Mouse (Mus musculus): ENCODE results near the gene Atg7. TPM values are rescaled to one million over a fixed set of nuclear protein-coding genes. Genes with fewer than 3 reads are reported as not detected.

The Atg7 gene
- polyA plus RNA-seq, 1 experiment = 43.3 TPM

- Histone ChIP-seq H3K4me1 (ENCODE audit: control insufficient read depth, insufficient read depth, low read length) (no peaks in the 10 kb centered on the region), H3K27ac (ENCODE audit: control insufficient read depth, insufficient read depth, low read depth, low read length, poor library complexity) (no peak overlapping the region)
- 74% methylated on average over 3 of the region's 3 CpGs for WGBS
Measured at GRCm38 (mm10) chr6:114713538-114713937, 70.6 kb downstream of the Atg7 start.

GRCm38 (mm10) chr6:114714654-114715053 is 71.8 kb downstream of the Atg7 start:
- TF ChIP-seq CTCF (IDR thresholded peaks at IDR 0.05; ENCODE audit: control insufficient read depth, insufficient read depth, low read length) (no peak), POLR2A (IDR thresholded peaks at IDR 0.05; ENCODE audit: borderline replicate concordance, control insufficient read depth, low read depth, low read length) (no peak)
- Histone ChIP-seq H3K4me3 (replicated peaks; ENCODE audit: control insufficient read depth, low read depth, low read length) (no peak overlapping the region), H3K4me1 (ENCODE audit: control insufficient read depth, insufficient read depth, low read length) (no peaks in the 10 kb centered on the region), H3K27ac (ENCODE audit: control insufficient read depth, insufficient read depth, low read depth, low read length, poor library complexity) (no peak overlapping the region)
- WGBS = 68% methylated on average over 5 of the region's 5 CpGs

More at GRCm38 (mm10) chr6:114713538-114713937, 70.6 kb downstream of the Atg7 start:
- no peak for TF ChIP-seq POLR2A (IDR thresholded peaks at IDR 0.05; ENCODE audit: borderline replicate concordance, control insufficient read depth, low read depth, low read length)
- no peak for TF ChIP-seq CTCF (IDR thresholded peaks at IDR 0.05; ENCODE audit: control insufficient read depth, insufficient read depth, low read length)
- H3K4me3 ChIP-seq (replicated peaks; ENCODE audit: control insufficient read depth, low read depth, low read length) = no peak overlapping the region

- Histone ChIP-seq H3K4me1 (ENCODE audit: control insufficient read depth, insufficient read depth, low read length) (no peaks in the 10 kb centered on the region), H3K27ac (ENCODE audit: control insufficient read depth, insufficient read depth, low read depth, low read length, poor library complexity) (no peak overlapping the region), H3K4me3 (replicated peaks; ENCODE audit: control insufficient read depth, low read depth, low read length) (no peak overlapping the region)
- 76% methylated on average over 7 of the region's 7 CpGs for WGBS
- TF ChIP-seq POLR2A (IDR thresholded peaks at IDR 0.05; ENCODE audit: borderline replicate concordance, control insufficient read depth, low read depth, low read length) = no peak
- no peak for TF ChIP-seq CTCF (IDR thresholded peaks at IDR 0.05; ENCODE audit: control insufficient read depth, insufficient read depth, low read length)
Measured at GRCm38 (mm10) chr6:114715289-114716030, 72.6 kb downstream of the Atg7 start.

- TF ChIP-seq POLR2A (IDR thresholded peaks at IDR 0.05; ENCODE audit: borderline replicate concordance, control insufficient read depth, low read depth, low read length) (no peak), CTCF (IDR thresholded peaks at IDR 0.05; ENCODE audit: control insufficient read depth, insufficient read depth, low read length) (no peak)
- 80% methylated on average over 5 of the region's 5 CpGs for WGBS
- Histone ChIP-seq H3K4me1 (ENCODE audit: control insufficient read depth, insufficient read depth, low read length) (no peaks in the 10 kb centered on the region), H3K27ac (ENCODE audit: control insufficient read depth, insufficient read depth, low read depth, low read length, poor library complexity) (no peak overlapping the region), H3K4me3 (replicated peaks; ENCODE audit: control insufficient read depth, low read depth, low read length) (no peak overlapping the region)
Measured at GRCm38 (mm10) chr6:114719100-114719499, 76.2 kb downstream of the Atg7 start.

- Histone ChIP-seq H3K4me3 (replicated peaks; ENCODE audit: control insufficient read depth, low read depth, low read length) (no peak overlapping the region), H3K27ac (ENCODE audit: control insufficient read depth, insufficient read depth, low read depth, low read length, poor library complexity) (no peak overlapping the region), H3K4me1 (ENCODE audit: control insufficient read depth, insufficient read depth, low read length) (no peaks in the 10 kb centered on the region)
- no peak for TF ChIP-seq POLR2A (IDR thresholded peaks at IDR 0.05; ENCODE audit: borderline replicate concordance, control insufficient read depth, low read depth, low read length)
- no peak for TF ChIP-seq CTCF (IDR thresholded peaks at IDR 0.05; ENCODE audit: control insufficient read depth, insufficient read depth, low read length)
- whole genome bisulfite sequencing = 83% methylated on average over 8 of the region's 8 CpGs
Measured at GRCm38 (mm10) chr6:114719665-114720064, 76.8 kb downstream of the Atg7 start.

- no peak overlapping the region for H3K27ac ChIP-seq (ENCODE audit: control insufficient read depth, insufficient read depth, low read depth, low read length, poor library complexity)
- WGBS = 83% methylated on average over 5 of the region's 5 CpGs
- no peak for TF ChIP-seq CTCF (IDR thresholded peaks at IDR 0.05; ENCODE audit: control insufficient read depth, insufficient read depth, low read length)
- TF ChIP-seq POLR2A (IDR thresholded peaks at IDR 0.05; ENCODE audit: borderline replicate concordance, control insufficient read depth, low read depth, low read length) = no peak
- H3K4me3 ChIP-seq (replicated peaks; ENCODE audit: control insufficient read depth, low read depth, low read length) = no peak overlapping the region
- H3K4me1 ChIP-seq (ENCODE audit: control insufficient read depth, insufficient read depth, low read length) = no peaks in the 10 kb centered on the region
Measured at GRCm38 (mm10) chr6:114722046-114722445, 79.1 kb downstream of the Atg7 start.

GRCm38 (mm10) chr6:114723925-114724324 is 81.0 kb downstream of the Atg7 start:
- Histone ChIP-seq H3K27ac (ENCODE audit: control insufficient read depth, insufficient read depth, low read depth, low read length, poor library complexity) (no peak overlapping the region), H3K4me3 (replicated peaks; ENCODE audit: control insufficient read depth, low read depth, low read length) (no peak overlapping the region), H3K4me1 (ENCODE audit: control insufficient read depth, insufficient read depth, low read length) (no peaks in the 10 kb centered on the region)
- TF ChIP-seq CTCF (IDR thresholded peaks at IDR 0.05; ENCODE audit: control insufficient read depth, insufficient read depth, low read length) = peak; percentile 40; the same call in 1 of the 2 replicates
- no peak for TF ChIP-seq POLR2A (IDR thresholded peaks at IDR 0.05; ENCODE audit: borderline replicate concordance, control insufficient read depth, low read depth, low read length)
- 29% methylated on average over 9 of the region's 9 CpGs for WGBS

GRCm38 (mm10) chr6:114724351-114724750 is 81.5 kb downstream of the Atg7 start:
- 80% methylated on average over 7 of the region's 7 CpGs for WGBS
- no peak for TF ChIP-seq POLR2A (IDR thresholded peaks at IDR 0.05; ENCODE audit: borderline replicate concordance, control insufficient read depth, low read depth, low read length)
- no peak for TF ChIP-seq CTCF (IDR thresholded peaks at IDR 0.05; ENCODE audit: control insufficient read depth, insufficient read depth, low read length)
- Histone ChIP-seq H3K27ac (ENCODE audit: control insufficient read depth, insufficient read depth, low read depth, low read length, poor library complexity) (no peak overlapping the region), H3K4me1 (ENCODE audit: control insufficient read depth, insufficient read depth, low read length) (no peaks in the 10 kb centered on the region), H3K4me3 (replicated peaks; ENCODE audit: control insufficient read depth, low read depth, low read length) (no peak overlapping the region)
